Mouse (Mus musculus) embryonic facial prominence, embryonic 14.5 days (tissue): ENCODE measurements around the gene Thy1. TPM values are rescaled to one million over a fixed set of nuclear protein-coding genes. Genes with fewer than 3 reads are reported as not detected.

Experiments
- ATAC-seq: fragments of 200-750 bp; cut with Nextera tagmentation; 2 replicates; pipeline ENCODE4 v1.8.0; 2017; ENCODE audit warnings: low read depth, moderate number of reproducible peaks, moderate TSS enrichment
- DNase-seq: peaks from one replicate; pipeline ENCODE4 v3.0.0-alpha.2; 2015; ENCODE audit warnings: low spot score
- H3K27ac ChIP-seq: fragments of 300-500 bp; sonication (generic); replicated peaks from 2 replicates; pipeline ENCODE4 v1.5.1; 2014; ENCODE audit warnings: low read depth, mild to moderate bottlenecking, low read length, moderate library complexity
- H3K27me3 ChIP-seq: fragments of 300-500 bp; sonication (generic); replicated peaks from 2 replicates; pipeline ENCODE4 v1.6.1; 2014; ENCODE audit warnings: low read length; ENCODE audit not compliant: control insufficient read depth, insufficient read depth
- H3K36me3 ChIP-seq: fragments of 300-500 bp; sonication (generic); 2 replicates; pipeline ENCODE4 v1.6.1; 2014; ENCODE audit warnings: low read length, mixed read lengths; ENCODE audit not compliant: control insufficient read depth, insufficient read depth
- H3K4me1 ChIP-seq: fragments of 300-500 bp; sonication (generic); 2 replicates; pipeline ENCODE4 v1.6.1; 2014; ENCODE audit warnings: antibody characterized with exemption, low read length; ENCODE audit not compliant: control insufficient read depth, insufficient read depth
- H3K4me2 ChIP-seq: fragments of 300-500 bp; sonication (generic); 2 replicates; pipeline ENCODE4 v1.6.1; 2014; ENCODE audit warnings: low read depth, mild to moderate bottlenecking, low read length, moderate library complexity, mixed read lengths
- H3K4me3 ChIP-seq: fragments of 300-500 bp; sonication (generic); 2 replicates; pipeline ENCODE4 v1.5.1; 2014; ENCODE audit warnings: low read depth, mild to moderate bottlenecking, low read length
- H3K9ac ChIP-seq: fragments of 300-500 bp; sonication (generic); 2 replicates; pipeline ENCODE4 v1.6.1; 2014; ENCODE audit warnings: low read depth, mild to moderate bottlenecking, low read length, moderate library complexity, mixed read lengths
- H3K9me3 ChIP-seq: fragments of 300-500 bp; sonication (generic); 2 replicates; pipeline ENCODE4 v1.6.1; 2016; ENCODE audit warnings: low read length; ENCODE audit not compliant: control insufficient read depth
- WGBS: fragments of 180-500 bp; shearing (Covaris S2); extraction: QIAGEN DNeasy Blood & Tissue Kit; methylation state at CpG from one replicate; pipeline ENCODE4 v1.1.7; 2014; 5-methylcytosine and 5-hydroxymethylcytosine counted together
- polyA plus RNA-seq: library from polyadenylated mRNA; unstranded; fragments of >200 nt; fragmentation: Nextera tagmentation; extraction: Ambion mirVana; gene quantifications from 2 replicates; pipeline ENCODE4 v1.2.1, GENCODE M21; 2014

Thy1 gene
- polyA plus RNA-seq, 1 experiment from 2014 or later, result 19.6 TPM

DNA sequence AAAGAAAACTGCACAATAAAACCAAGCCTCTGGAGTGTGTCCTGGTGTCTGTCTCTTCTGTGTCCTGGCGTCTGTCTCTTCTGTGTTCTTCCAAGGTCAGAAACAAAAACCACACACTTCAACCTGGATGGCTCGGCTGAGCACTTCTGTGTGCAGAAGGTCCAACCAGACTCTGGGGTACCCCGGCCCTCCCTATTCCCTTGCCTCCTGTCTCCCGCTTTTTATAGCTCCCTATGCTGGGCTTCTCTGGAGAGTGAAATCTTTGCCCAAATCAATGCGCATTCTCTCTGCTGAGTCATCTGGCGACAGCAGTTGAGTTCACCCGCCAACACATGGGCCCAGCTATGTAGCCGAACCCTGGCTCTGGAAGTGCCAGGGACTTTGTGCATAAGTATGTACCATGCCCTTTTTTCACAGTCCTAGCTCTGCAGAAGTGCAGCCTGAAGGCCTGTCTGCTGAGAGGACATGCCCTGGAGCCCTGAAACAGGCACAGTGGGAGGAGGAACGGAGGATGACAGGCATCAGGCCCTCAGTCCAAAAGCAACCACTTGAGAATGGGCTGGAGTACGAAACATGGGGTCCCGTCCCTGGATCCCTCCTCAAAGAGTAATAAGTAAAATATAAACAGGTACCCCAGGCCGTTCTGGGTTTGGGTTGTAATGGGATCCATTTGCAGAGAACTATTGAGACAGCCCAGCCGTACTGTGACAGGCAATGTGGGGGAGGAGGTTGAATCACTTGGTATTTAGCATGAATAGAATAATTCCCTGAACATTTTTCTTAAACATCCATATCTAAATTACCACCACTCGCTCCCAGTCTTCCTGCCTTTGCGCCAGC is 5.6 kb downstream of the Thy1 start:
- Histone ChIP-seq H3K9me3 (no peaks in the 10 kb centered on the region), H3K36me3 (no peaks in the 10 kb centered on the region), H3K27ac (no peak overlapping the region; the same call in 1 of the 2 replicates), H3K9ac (no peak overlapping the region), H3K4me1 (peaks cover 3% of the 10 kb centered on the region; the same call in 1 of the 2 replicates), H3K27me3 (peaks cover 14% of the 10 kb centered on the region), H3K4me3 (no peak overlapping the region), H3K4me2 (no peak overlapping the region)
- 65% methylated on average over 15 of the region's 15 CpGs for WGBS
- DNase-seq (no peak), ATAC-seq (no peak)

GRCm38 (mm10) chr9:44049381-44050165 is 6.4 kb downstream of the Thy1 start:
- ATAC-seq (no peak), DNase-seq (no peak)
- Histone ChIP-seq H3K4me2 (no peak overlapping the region), H3K9ac (no peak overlapping the region), H3K9me3 (no peaks in the 10 kb centered on the region), H3K36me3 (no peaks in the 10 kb centered on the region), H3K27ac (no peak overlapping the region), H3K4me1 (no peaks in the 10 kb centered on the region), H3K27me3 (peaks cover 6% of the 10 kb centered on the region), H3K4me3 (no peak overlapping the region)
- 96% methylated on average over 8 of the region's 8 CpGs for WGBS

DNA sequence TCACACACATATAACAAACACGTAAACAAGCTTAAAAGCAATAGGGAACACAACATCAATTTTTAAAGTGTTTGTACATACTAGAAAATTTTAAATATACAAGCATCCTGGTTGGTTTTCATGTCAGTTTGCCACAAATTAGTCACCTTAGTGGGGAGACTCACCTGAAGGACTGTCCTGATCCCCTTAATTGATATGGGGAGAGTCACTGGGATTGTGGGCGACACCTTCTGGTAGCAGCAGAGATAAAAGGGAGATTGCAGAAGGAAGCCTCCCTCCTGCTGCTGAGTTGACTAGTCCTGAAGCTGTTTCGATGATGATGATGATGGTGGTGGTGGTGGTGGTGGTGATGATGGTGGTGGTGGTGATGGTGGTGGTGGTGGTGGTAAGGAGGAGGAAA is 9.7 kb downstream of the Thy1 start:
- H3K9me3 ChIP-seq, result peaks cover 4% of the 10 kb centered on the region; the same call in 1 of the 2 replicates
- H3K36me3 ChIP-seq, result no peaks in the 10 kb centered on the region
- no peak overlapping the region for H3K9ac ChIP-seq
- H3K4me3 ChIP-seq, result no peak overlapping the region
- H3K4me2 ChIP-seq, result no peak overlapping the region
- H3K4me1 ChIP-seq, result no peaks in the 10 kb centered on the region
- DNase-seq (no peak), ATAC-seq (no peak)
- WGBS, result 65% methylated on average over 3 of the region's 3 CpGs
- H3K27me3 ChIP-seq, result no peaks in the 10 kb centered on the region
- no peak overlapping the region for H3K27ac ChIP-seq

GRCm38 (mm10) chr9:44053936-44054335 is 10.8 kb downstream of the Thy1 start:
- H3K4me2 ChIP-seq, result no peak overlapping the region
- DNase-seq, result no peak
- H3K36me3 ChIP-seq, result no peaks in the 10 kb centered on the region
- H3K27me3 ChIP-seq, result no peaks in the 10 kb centered on the region
- ATAC-seq, result no peak
- WGBS, result 58% methylated on average over 1 of the region's 1 CpGs
- no peak overlapping the region for H3K27ac ChIP-seq
- H3K4me1 ChIP-seq, result no peaks in the 10 kb centered on the region
- H3K9ac ChIP-seq, result no peak overlapping the region
- no peak overlapping the region for H3K4me3 ChIP-seq
- H3K9me3 ChIP-seq, result peaks cover 4% of the 10 kb centered on the region; the same call in 1 of the 2 replicates

GRCm38 (mm10) chr9:44058606-44059005 is 15.4 kb downstream of the Thy1 start:
- ATAC-seq (no peak), DNase-seq (no peak)
- no peaks in the 10 kb centered on the region for H3K27me3 ChIP-seq
- peaks cover 4% of the 10 kb centered on the region; the same call in 1 of the 2 replicates for H3K9me3 ChIP-seq
- H3K27ac ChIP-seq, result no peak overlapping the region
- no peaks in the 10 kb centered on the region for H3K4me1 ChIP-seq
- no peak overlapping the region for H3K9ac ChIP-seq
- H3K36me3 ChIP-seq, result no peaks in the 10 kb centered on the region
- WGBS, result 77% methylated on average over 6 of the region's 6 CpGs
- no peak overlapping the region for H3K4me2 ChIP-seq
- H3K4me3 ChIP-seq, result no peak overlapping the region

DNA sequence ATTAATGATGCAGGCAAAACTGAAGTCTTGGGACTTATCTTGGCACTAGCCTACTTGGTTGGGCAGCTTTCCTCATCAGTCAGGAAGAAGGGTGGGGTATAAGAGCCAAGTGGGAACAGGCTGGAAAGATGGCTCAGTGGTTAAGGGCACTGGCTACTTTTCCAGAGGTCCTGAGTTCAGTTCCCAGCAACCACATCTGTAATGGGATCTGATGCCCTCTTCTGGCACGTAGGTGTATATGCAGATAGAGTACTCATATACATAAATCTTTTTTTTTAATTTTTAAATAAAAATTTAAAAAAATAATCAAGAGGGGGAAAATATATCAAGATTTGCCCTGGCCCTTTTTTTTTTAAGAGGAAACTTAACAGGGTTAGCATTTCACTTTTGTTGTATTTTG is 22.0 kb downstream of the Thy1 start:
- Histone ChIP-seq H3K4me3 (no peak overlapping the region), H3K27me3 (no peaks in the 10 kb centered on the region), H3K4me2 (no peak overlapping the region), H3K9ac (no peak overlapping the region), H3K27ac (no peak overlapping the region), H3K4me1 (peaks cover 12% of the 10 kb centered on the region), H3K9me3 (no peaks in the 10 kb centered on the region), H3K36me3 (no peaks in the 10 kb centered on the region)
- DNase-seq (no peak), ATAC-seq (no peak)
- 32% methylated on average over 1 of the region's 1 CpGs for WGBS

GRCm38 (mm10) chr9:44066785-44067225 is 23.6 kb downstream of the Thy1 start, which contains the start of gene Usp2:
TSS of gene Usp2 (plus strand) at chr9:44067021.
- DNase-seq, result peak; percentile 99
- Histone ChIP-seq H3K9ac (peak within 1 kb of the TSS; percentile 60), H3K9me3 (no peaks in the 10 kb centered on the region), H3K4me2 (peak within 1 kb of the TSS; percentile 95), H3K27ac (no peak within 1 kb of the TSS), H3K4me3 (peak within 1 kb of the TSS; percentile 54), H3K4me1 (peaks cover 16% of the 10 kb centered on the region), H3K27me3 (no peaks in the 10 kb centered on the region), H3K36me3 (no peaks in the 10 kb centered on the region)
- under 1% methylated on average over 30 of the region's 38 CpGs for WGBS
- ATAC-seq, result peak; percentile 98

DNA sequence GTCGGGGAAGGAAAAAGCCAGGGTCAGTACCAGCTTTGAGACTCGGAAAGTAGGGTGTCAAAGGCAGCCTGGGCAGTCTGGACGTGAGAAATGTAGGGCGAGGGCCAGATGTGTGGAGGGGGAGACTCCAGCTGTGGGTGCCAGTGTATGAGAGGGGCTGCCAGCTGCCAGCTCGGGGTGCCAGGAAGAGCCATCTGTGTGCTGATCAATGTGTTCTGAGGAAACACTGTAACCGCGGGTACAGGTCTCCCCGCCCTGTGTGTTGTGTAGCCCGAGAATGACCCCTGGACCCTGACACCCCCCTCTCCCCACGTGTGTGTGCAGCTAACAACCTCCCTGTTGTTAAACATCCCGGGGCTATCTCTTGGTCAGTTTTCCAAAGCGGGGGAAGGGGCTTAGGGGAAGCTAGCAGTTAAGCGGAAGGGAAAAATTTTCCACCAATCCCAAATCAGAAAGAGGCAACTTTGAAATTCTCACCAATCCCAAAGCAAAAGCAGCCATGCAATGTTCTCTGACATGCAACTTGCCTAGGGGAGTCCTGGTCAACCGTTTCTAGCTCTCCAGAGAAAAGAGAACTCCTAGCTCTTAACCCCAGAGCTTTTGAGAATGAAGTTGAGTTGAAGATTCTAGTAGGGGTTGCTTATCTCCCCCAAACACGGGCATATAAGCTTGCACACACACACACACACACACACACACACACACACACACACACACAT is 24.2 kb downstream of the Thy1 start:
- Histone ChIP-seq H3K36me3 (no peaks in the 10 kb centered on the region), H3K27ac (no peak overlapping the region), H3K4me1 (peaks cover 22% of the 10 kb centered on the region), H3K9ac (peak overlapping the region; percentile 60), H3K4me3 (peak overlapping the region; percentile 54), H3K27me3 (no peaks in the 10 kb centered on the region), H3K4me2 (peak overlapping the region; percentile 95), H3K9me3 (no peaks in the 10 kb centered on the region)
- peak; percentile 56 for DNase-seq
- ATAC-seq, result peak; percentile 13
- WGBS, result 5% methylated on average over 15 of the region's 15 CpGs
